Mouse (Mus musculus) spleen, adult 2 months (tissue): ENCODE measurements around the gene Plpp3.

ENCODE experiments used
- CTCF ChIP-seq: fragments of 200-500 bp; IDR thresholded peaks from 2 replicates; pipeline ENCODE4 v1.5.1; 2011; ENCODE audit warnings: mild to moderate bottlenecking, inconsistent platforms; ENCODE audit not compliant: insufficient read depth, insufficient read length, insufficient replicate concordance; ENCODE audit errors: extremely low read depth
- POLR2A ChIP-seq: fragments of 200-500 bp; IDR thresholded peaks from 2 replicates; pipeline ENCODE4 v1.6.1; 2011; ENCODE audit warnings: low read depth, low read length, inconsistent platforms

DNA sequence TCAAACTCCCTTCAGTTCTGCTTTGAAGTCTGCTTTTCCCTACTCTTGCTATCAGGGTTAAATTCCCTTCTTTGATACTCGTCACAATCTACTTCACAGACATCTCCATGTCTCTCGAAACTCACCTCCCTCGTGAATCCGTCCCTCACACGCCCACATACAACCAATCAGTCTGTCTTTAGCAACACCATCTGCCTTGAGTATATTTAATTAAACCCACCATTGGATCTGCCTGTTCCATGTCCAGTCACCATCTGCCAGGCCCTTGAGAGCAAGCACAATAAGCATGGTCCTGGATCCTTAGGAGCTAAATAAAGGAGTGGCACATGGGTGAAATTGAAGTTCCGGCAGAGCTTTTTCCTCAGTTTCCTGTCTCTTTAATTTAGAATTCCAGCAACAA, 36.1 kb upstream of the Plpp3 start:
- TF ChIP-seq CTCF (no peak), POLR2A (no peak)
